In the genomic region with DNA sequence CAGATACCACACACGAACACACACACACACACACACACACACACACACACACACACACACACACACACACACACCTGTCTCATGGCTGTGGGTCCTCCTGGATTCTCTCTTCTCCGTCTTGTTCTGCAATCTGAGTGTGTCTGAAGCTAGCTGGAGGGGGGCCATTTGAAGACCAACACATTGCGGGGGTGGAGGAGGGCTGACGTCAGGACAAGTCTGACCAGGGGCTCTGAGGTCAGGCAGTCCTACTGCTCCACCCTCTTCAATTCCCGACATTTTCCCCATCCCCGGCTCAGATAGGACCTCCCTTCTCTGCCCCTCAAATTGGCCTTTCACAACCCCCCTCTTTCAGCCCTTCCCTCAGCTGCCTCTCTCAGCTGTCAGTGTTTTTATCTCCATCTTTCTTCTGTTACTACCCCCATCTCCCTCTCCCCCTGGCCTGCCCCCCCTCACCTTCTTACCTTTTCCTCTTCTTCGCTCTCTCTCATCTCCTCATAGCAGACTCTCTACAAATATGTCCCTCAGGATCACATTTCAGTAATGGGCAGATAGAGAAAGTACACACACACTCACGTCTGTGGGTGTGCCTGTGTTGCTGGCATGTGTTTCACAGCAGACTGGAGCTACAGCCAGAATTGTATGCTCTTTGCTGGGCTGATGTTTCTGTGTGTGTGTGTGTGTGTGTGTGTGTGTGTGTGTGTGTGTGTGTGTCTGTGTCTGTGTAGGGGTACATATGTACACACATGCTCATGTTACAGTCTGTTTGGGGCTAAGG, we compare ENCODE assay signal across 20 mouse cellular contexts. TPM values are rescaled to one million over a fixed set of nuclear protein-coding genes. Genes with fewer than 3 reads are reported as not detected.
DNase-seq lines count a peak whose midpoint lies in the region; ATAC-seq and TF ChIP-seq lines count a peak whose summit lies in the region.
"Had no signal": no experiment of that assay in that cellular context is flagged by ENCODE, and none has a peak within 500 bp of the region (broad histone marks: within the 10 kb centered on the region; RNA-seq: fewer than 3 reads in every experiment).

Gene Has1, minus strand, starts transcription at position 142 of the 775 bp plus-strand sequence.

- 60% methylated on average over 7 of the region's 8 CpGs for WGBS in forebrain, embryonic 11.5 days
- WGBS in forebrain, postnatal 0 days: 67% methylated on average over 8 of the region's 8 CpGs
- 30% methylated on average over 8 of the region's 8 CpGs for WGBS in kidney, embryonic 16.5 days
- WGBS in embryonic facial prominence, embryonic 13.5 days: 14% methylated on average over 8 of the region's 8 CpGs
- WGBS in limb, embryonic 15.5 days: 24% methylated on average over 8 of the region's 8 CpGs

- no peak for DNase-seq in forebrain, embryonic 11.5 days (ENCODE audit: low spot score)
- no peak for DNase-seq in forebrain, postnatal 0 days
- no peak for DNase-seq in kidney, postnatal 25 days
- DNase-seq in cerebellum, postnatal 25 days: no peak
- DNase-seq in adrenal gland, adult 8-10 months: no peak
- DNase-seq: adrenal gland, postnatal 25 days; cerebellum, postnatal 36 days; kidney, adult 11 months; kidney, postnatal 4 days; retina, postnatal 1 day had no signal

- H3K36me3 ChIP-seq in forebrain, embryonic 11.5 days (ENCODE audit: control insufficient read depth, insufficient read depth, low read length): no peaks in the 10 kb centered on the region
- H3K36me3 ChIP-seq in forebrain, postnatal 0 days (ENCODE audit: insufficient read depth): no peaks in the 10 kb centered on the region
- no peaks in the 10 kb centered on the region for H3K36me3 ChIP-seq in kidney, embryonic 16.5 days (ENCODE audit: insufficient read depth, low read length)
- H3K36me3 ChIP-seq in embryonic facial prominence, embryonic 13.5 days: no peaks in the 10 kb centered on the region
- H3K36me3 ChIP-seq in limb, embryonic 15.5 days: no peaks in the 10 kb centered on the region; the same call in 1 of the 2 replicates

- no peak within 1 kb of the TSS for H3K4me3 ChIP-seq in forebrain, embryonic 11.5 days (ENCODE audit: low read depth, low read length)
- H3K4me3 ChIP-seq in forebrain, postnatal 0 days (ENCODE audit: low read depth, low read length): no peak within 1 kb of the TSS
- H3K4me3 ChIP-seq in kidney, embryonic 16.5 days (ENCODE audit: low read length): no peak within 1 kb of the TSS
- H3K4me3 ChIP-seq in embryonic facial prominence, embryonic 13.5 days: no peak within 1 kb of the TSS
- H3K4me3 ChIP-seq in limb, embryonic 15.5 days: no peak within 1 kb of the TSS
- H3K4me3 ChIP-seq: heart, embryonic 13.5 days had no signal

- H3K27me3 ChIP-seq in forebrain, embryonic 11.5 days (ENCODE audit: control insufficient read depth, insufficient read depth, low read length): no peaks in the 10 kb centered on the region; the same call in 1 of the 2 replicates
- H3K27me3 ChIP-seq in forebrain, postnatal 0 days (ENCODE audit: insufficient read depth, low read length): no peaks in the 10 kb centered on the region
- H3K27me3 ChIP-seq in kidney, embryonic 16.5 days (ENCODE audit: insufficient read depth, low read length): no peaks in the 10 kb centered on the region
- H3K27me3 ChIP-seq in embryonic facial prominence, embryonic 13.5 days: peaks cover 3% of the 10 kb centered on the region
- no peaks in the 10 kb centered on the region for H3K27me3 ChIP-seq in limb, embryonic 15.5 days
- H3K27me3 ChIP-seq: CH12.LX had no signal

- TF ChIP-seq CTCF in forebrain, postnatal 0 days (IDR thresholded peaks at IDR 0.05; ENCODE audit: low read depth): no peak

- no peak within 1 kb of the TSS for H3K4me2 ChIP-seq in forebrain, embryonic 11.5 days (ENCODE audit: low read depth, low read length, severe bottlenecking)
- H3K4me2 ChIP-seq in forebrain, postnatal 0 days (ENCODE audit: low read depth): no peak within 1 kb of the TSS
- H3K4me2 ChIP-seq in kidney, embryonic 16.5 days (replicated peaks; ENCODE audit: low read depth, low read length): no peak within 1 kb of the TSS
- H3K4me2 ChIP-seq in embryonic facial prominence, embryonic 13.5 days: peak within 1 kb of the TSS; percentile 31; the same call in 1 of the 2 replicates
- H3K4me2 ChIP-seq in limb, embryonic 15.5 days: 0 out of 2 replicates have a peak within 1 kb of the TSS, but pooled peaks have one; percentile 17
- H3K4me2 ChIP-seq: heart, embryonic 13.5 days had no signal

- H3K9ac ChIP-seq in forebrain, embryonic 11.5 days (ENCODE audit: low read length): no peak within 1 kb of the TSS
- H3K9ac ChIP-seq in forebrain, postnatal 0 days: no peak within 1 kb of the TSS
- H3K9ac ChIP-seq in kidney, embryonic 16.5 days (replicated peaks; ENCODE audit: low read length): no peak within 1 kb of the TSS
- no peak within 1 kb of the TSS for H3K9ac ChIP-seq in embryonic facial prominence, embryonic 13.5 days
- no peak within 1 kb of the TSS for H3K9ac ChIP-seq in limb, embryonic 15.5 days
- H3K9ac ChIP-seq: heart, embryonic 13.5 days had no signal

- 0 out of 2 replicates have a peak, but pooled peaks have one; percentile 39 for ATAC-seq in forebrain, embryonic 11.5 days (replicated peaks; ENCODE audit: low FRiP score)
- no peak for ATAC-seq in forebrain, postnatal 0 days
- peak; percentile 31; the same call in 1 of the 2 replicates for ATAC-seq in kidney, embryonic 16.5 days (ENCODE audit: low FRiP score, low TSS enrichment)
- ATAC-seq in embryonic facial prominence, embryonic 13.5 days (ENCODE audit: insufficient number of reproducible peaks, insufficient read depth, low FRiP score, low TSS enrichment, low read depth): 0 out of 2 replicates have a peak, but pooled peaks have one; percentile 21
- ATAC-seq in limb, embryonic 15.5 days (ENCODE audit: insufficient number of reproducible peaks, low FRiP score, low TSS enrichment, low read depth): peak; percentile 48; the same call in 1 of the 2 replicates

- no peak within 1 kb of the TSS for H3K27ac ChIP-seq in forebrain, embryonic 11.5 days (ENCODE audit: low read depth, low read length)
- H3K27ac ChIP-seq in forebrain, postnatal 0 days (ENCODE audit: low read depth, low read length): no peak within 1 kb of the TSS
- no peak within 1 kb of the TSS for H3K27ac ChIP-seq in kidney, embryonic 16.5 days (ENCODE audit: low read length)
- no peak within 1 kb of the TSS for H3K27ac ChIP-seq in embryonic facial prominence, embryonic 13.5 days
- no peak within 1 kb of the TSS for H3K27ac ChIP-seq in limb, embryonic 15.5 days
- H3K27ac ChIP-seq: heart, embryonic 13.5 days; macrophage had no signal

- H3K9me3 ChIP-seq in forebrain, embryonic 11.5 days (ENCODE audit: control insufficient read depth, low read length): no peaks in the 10 kb centered on the region
- no peaks in the 10 kb centered on the region for H3K9me3 ChIP-seq in forebrain, postnatal 0 days (ENCODE audit: low read length)
- H3K9me3 ChIP-seq in kidney, embryonic 16.5 days (ENCODE audit: low read length): no peaks in the 10 kb centered on the region
- H3K9me3 ChIP-seq in embryonic facial prominence, embryonic 13.5 days: no peaks in the 10 kb centered on the region
- H3K9me3 ChIP-seq in limb, embryonic 15.5 days: no peaks in the 10 kb centered on the region
- H3K9me3 ChIP-seq: heart, embryonic 13.5 days had no signal

- no peaks in the 10 kb centered on the region for H3K4me1 ChIP-seq in forebrain, embryonic 11.5 days (replicated peaks; ENCODE audit: control insufficient read depth, insufficient read depth, low read length)
- no peaks in the 10 kb centered on the region for H3K4me1 ChIP-seq in forebrain, postnatal 0 days (ENCODE audit: insufficient read depth)
- H3K4me1 ChIP-seq in kidney, embryonic 16.5 days (ENCODE audit: insufficient read depth, low read length): no peaks in the 10 kb centered on the region
- H3K4me1 ChIP-seq in embryonic facial prominence, embryonic 13.5 days: peaks cover 21% of the 10 kb centered on the region
- H3K4me1 ChIP-seq in limb, embryonic 15.5 days: 0 out of 2 replicates have a peak, but pooled peaks cover 5% of the 10 kb centered on the region

RNA-seq across cellular contexts. Expression of gene Has1, which starts in this region (rescaled TPM):
- polyA plus RNA-seq in forebrain, embryonic 11.5 days (2014; fragmentation: Nextera tagmentation; extraction: Ambion mirVana): 1.3 and 1.5 TPM in 2 replicates
- 0.23 and 0.90 TPM in 2 replicates for total RNA-seq in forebrain, postnatal 0 days (2014; rRNA removed)
- polyA plus RNA-seq in forebrain, postnatal 0 days (2015; fragmentation: Nextera tagmentation; extraction: Ambion mirVana): 0.20 and 0.53 TPM in 2 replicates
- polyA plus RNA-seq in kidney, embryonic 16.5 days (2015; fragmentation: Nextera tagmentation; extraction: Ambion mirVana): 0.74 and 0.78 TPM in 2 replicates
- polyA plus RNA-seq in embryonic facial prominence, embryonic 13.5 days (2015; fragmentation: Nextera tagmentation; extraction: Ambion mirVana): 1.3 and 1.6 TPM in 2 replicates
- 1.6 and 2.0 TPM in 2 replicates for polyA plus RNA-seq in limb, embryonic 15.5 days (2015; fragmentation: Nextera tagmentation; extraction: Ambion mirVana)
- total RNA-seq in adrenal gland, adult 8-10 months (2022): under 1 TPM in 2 of 4 experiments, not detected in 2; 0.23 to 0.24 TPM
- total RNA-seq: adrenal gland, postnatal 25 days; CH12.LX; granulocyte monocyte progenitor cell, adult 5-6 weeks; hematopoietic stem cell, adult 5-6 weeks; monocyte, adult 5-6 weeks; neutrophil, adult 5-6 weeks had no signal
- polyA plus RNA-seq: macrophage had no signal

Comparison
In these comparisons a context has a peak if more than half of its experiments do, and no peak if none do; other contexts are left out.
1. Peak in ATAC-seq in kidney, embryonic 16.5 days; RNA of the gene not detected or under 1 TPM.
2. H3K4me2 ChIP-seq: peak in embryonic facial prominence, embryonic 13.5 days (single experiment) and limb, embryonic 15.5 days (single experiment); none in forebrain, embryonic 11.5 days (single experiment), forebrain, postnatal 0 days (single experiment) and kidney, embryonic 16.5 days (single experiment).